Mouse (Mus musculus) midbrain, embryonic 16.5 days (tissue): ENCODE measurements around the gene Sap30. TPM values are rescaled to one million over a fixed set of nuclear protein-coding genes. Genes with fewer than 3 reads are reported as not detected.

Experiments used
- ATAC-seq: fragments of 200-750 bp; cut with Nextera tagmentation; 2 replicates; pipeline ENCODE4 v1.8.0; 2017; ENCODE audit warnings: moderate TSS enrichment
- H3K27ac ChIP-seq: fragments of 300-500 bp; sonication (generic); 2 replicates; pipeline ENCODE4 v1.5.1; 2014; ENCODE audit warnings: mild to moderate bottlenecking, low read length, mixed read lengths
- H3K27me3 ChIP-seq: fragments of 300-500 bp; sonication (generic); 2 replicates; pipeline ENCODE4 v1.6.1; 2014; ENCODE audit warnings: low read depth, low read length, mixed read lengths; ENCODE audit not compliant: control insufficient read depth, insufficient read depth
- H3K36me3 ChIP-seq: fragments of 300-500 bp; sonication (generic); 2 replicates; pipeline ENCODE4 v1.6.1; 2014; ENCODE audit warnings: mild to moderate bottlenecking, low read length, moderate library complexity, mixed read lengths; ENCODE audit not compliant: control insufficient read depth, insufficient read depth
- H3K4me1 ChIP-seq: fragments of 300-500 bp; sonication (generic); 2 replicates; pipeline ENCODE4 v1.6.1; 2014; ENCODE audit warnings: mild to moderate bottlenecking, low read length, mixed read lengths; ENCODE audit not compliant: control insufficient read depth, insufficient read depth
- H3K4me2 ChIP-seq: fragments of 300-500 bp; sonication (generic); 2 replicates; pipeline ENCODE4 v1.6.1; 2014; ENCODE audit warnings: mild to moderate bottlenecking, low read length, mixed read lengths
- H3K4me3 ChIP-seq: fragments of 300-500 bp; sonication (generic); 2 replicates; pipeline ENCODE4 v1.5.1; 2014; ENCODE audit warnings: low read depth, mild to moderate bottlenecking, low read length, moderate library complexity, mixed read lengths
- H3K9ac ChIP-seq: fragments of 300-500 bp; sonication (generic); 2 replicates; pipeline ENCODE4 v1.6.1; 2014; ENCODE audit warnings: low read depth, low read length, mixed read lengths
- H3K9me3 ChIP-seq: fragments of 300-500 bp; sonication (generic); replicated peaks from 2 replicates; pipeline ENCODE4 v1.6.1; 2014; ENCODE audit warnings: mild to moderate bottlenecking, low read length, mixed read lengths; ENCODE audit not compliant: control insufficient read depth, poor library complexity, severe bottlenecking
- WGBS: fragments of 180-500 bp; shearing (Covaris S2); extraction: QIAGEN DNeasy Blood & Tissue Kit; methylation state at CpG from one replicate; pipeline ENCODE4 v1.1.7; 2014; 5-methylcytosine and 5-hydroxymethylcytosine counted together
- polyA plus RNA-seq: library from polyadenylated mRNA; unstranded; fragments of >200 nt; fragmentation: Nextera tagmentation; extraction: Ambion mirVana; gene quantifications from 2 replicates; pipeline ENCODE4 v1.2.1, GENCODE M21; 2015

Sap30 gene
- polyA plus RNA-seq, 1 experiment from 2014 or later: 24.5 TPM

- no peak overlapping the region for H3K4me3 ChIP-seq
- no peak overlapping the region for H3K9ac ChIP-seq
- 58% methylated on average over 18 of the region's 18 CpGs for WGBS
- no peak for ATAC-seq
- no peaks in the 10 kb centered on the region for H3K36me3 ChIP-seq
- H3K9me3 ChIP-seq: no peaks in the 10 kb centered on the region
- no peak overlapping the region for H3K27ac ChIP-seq
- H3K4me2 ChIP-seq: no peak overlapping the region
- no peaks in the 10 kb centered on the region for H3K27me3 ChIP-seq
- H3K4me1 ChIP-seq: peaks cover 3% of the 10 kb centered on the region; the same call in 1 of the 2 replicates
Observed at GRCm38 (mm10) chr8:57435768-57436436, 51.8 kb downstream of the Sap30 start.

- Histone ChIP-seq H3K4me1 (peaks cover 6% of the 10 kb centered on the region; the same call in 1 of the 2 replicates), H3K9me3 (no peaks in the 10 kb centered on the region), H3K27ac (no peak overlapping the region), H3K4me2 (no peak overlapping the region), H3K27me3 (no peaks in the 10 kb centered on the region), H3K4me3 (no peak overlapping the region), H3K36me3 (no peaks in the 10 kb centered on the region), H3K9ac (no peak overlapping the region)
- no peak for ATAC-seq
- 91% methylated on average over 5 of the region's 5 CpGs for WGBS
Observed at GRCm38 (mm10) chr8:57432802-57433201, 54.9 kb downstream of the Sap30 start.

Other genes with a start within 250 kb of the Sap30 start
- not detected in 2 replicates for gene Hand2, start 166.9 kb downstream of the Sap30 start, polyA plus RNA-seq
- 10.9 and 15.6 TPM in 2 replicates for gene Scrg1, start 31.9 kb downstream of the Sap30 start, polyA plus RNA-seq
- 42.3 and 46.4 TPM in 2 replicates for gene Hmgb2, start 24.0 kb upstream of the Sap30 start, polyA plus RNA-seq
- gene Galnt7, start 165.2 kb upstream of the Sap30 start, polyA plus RNA-seq: 8.2 and 10.1 TPM in 2 replicates